Mouse (Mus musculus) spleen, adult 2 months (tissue): ENCODE data around the gene Adtrp. TPM values are rescaled to one million over a fixed set of nuclear protein-coding genes. Genes with fewer than 3 reads are reported as not detected.

Source experiments
- DNase-seq, 2 experiments: peaks; one replicate each; pipeline versions ENCODE4 v3.0.0 to v3.0.0-alpha.2; 2012 to 2021; ENCODE audit warnings: low spot score in 2 of 2, low read depth in 1 of 2
- H3K27ac ChIP-seq: fragments of 200-500 bp; 2 replicates; pipeline ENCODE4 v1.5.1; 2012; ENCODE audit warnings: low read length, inconsistent platforms; ENCODE audit not compliant: insufficient read depth
- H3K27me3 ChIP-seq: fragments of 200-500 bp; 2 replicates; pipeline ENCODE4 v1.6.1; 2012; ENCODE audit warnings: mild to moderate bottlenecking, moderate library complexity, low read length, inconsistent platforms; ENCODE audit not compliant: control insufficient read depth, insufficient read depth
- H3K36me3 ChIP-seq: fragments of 200-500 bp; 2 replicates; pipeline ENCODE4 v1.6.1; 2012; ENCODE audit warnings: mild to moderate bottlenecking, low read length, inconsistent platforms; ENCODE audit not compliant: control insufficient read depth, insufficient read depth
- H3K4me1 ChIP-seq: fragments of 200-500 bp; 2 replicates; pipeline ENCODE4 v1.6.1; 2011; ENCODE audit warnings: inconsistent platforms; ENCODE audit not compliant: control insufficient read depth, insufficient read depth, insufficient read length
- H3K4me3 ChIP-seq: fragments of 200-500 bp; 2 replicates; pipeline ENCODE4 v1.5.1; 2011; ENCODE audit warnings: mild to moderate bottlenecking, inconsistent platforms; ENCODE audit not compliant: insufficient read depth, insufficient read length; ENCODE audit errors: extremely low read depth
- CTCF ChIP-seq: fragments of 200-500 bp; IDR thresholded peaks from 2 replicates; pipeline ENCODE4 v1.5.1; 2011; ENCODE audit warnings: mild to moderate bottlenecking, inconsistent platforms; ENCODE audit not compliant: insufficient read depth, insufficient read length, insufficient replicate concordance; ENCODE audit errors: extremely low read depth
- POLR2A ChIP-seq: fragments of 200-500 bp; IDR thresholded peaks from 2 replicates; pipeline ENCODE4 v1.6.1; 2011; ENCODE audit warnings: low read depth, low read length, inconsistent platforms
- WGBS: fragments of 180-500 bp; shearing (Covaris S2); methylation state at CpG from one replicate; pipeline ENCODE4 v1.1.7; 2018; 5-methylcytosine and 5-hydroxymethylcytosine counted together
- polyA plus RNA-seq: library from polyadenylated mRNA; depleted of rRNA; stranded (reverse); fragments of >200 nt; gene quantifications from 2 replicates; pipeline ENCODE4 v1.2.3, GENCODE M21; 2012; rRNA removed

The Adtrp gene
- 0.85 and 1.6 TPM in 2 replicates for polyA plus RNA-seq

GRCm38 (mm10) chr13:41847516-41848126, at the start of gene Adtrp:
Gene Adtrp (minus strand): TSS chr13:41847684.
- DNase-seq, result no peak
- H3K4me3 ChIP-seq, result no peak within 1 kb of the TSS

GRCm38 (mm10) chr13:41892016-41892415, 44.5 kb upstream of the Adtrp start:
- TF ChIP-seq CTCF (no peak), POLR2A (no peak)
- 95% methylated on average over 12 of the region's 12 CpGs for WGBS
- Histone ChIP-seq H3K27me3 (no peaks in the 10 kb centered on the region), H3K36me3 (no peaks in the 10 kb centered on the region), H3K4me3 (no peak overlapping the region), H3K27ac (no peak overlapping the region), H3K4me1 (no peaks in the 10 kb centered on the region)
- no peak for DNase-seq

More at GRCm38 (mm10) chr13:41847516-41848126, at the start of gene Adtrp:
- no peak for TF ChIP-seq CTCF
- TF ChIP-seq POLR2A, result no peak
- Histone ChIP-seq H3K4me1 (peaks cover 4% of the 10 kb centered on the region; the same call in 1 of the 2 replicates), H3K27ac (no peak within 1 kb of the TSS), H3K27me3 (no peaks in the 10 kb centered on the region), H3K36me3 (no peaks in the 10 kb centered on the region)
- WGBS, result 84% methylated on average over 11 of the region's 11 CpGs

DNA sequence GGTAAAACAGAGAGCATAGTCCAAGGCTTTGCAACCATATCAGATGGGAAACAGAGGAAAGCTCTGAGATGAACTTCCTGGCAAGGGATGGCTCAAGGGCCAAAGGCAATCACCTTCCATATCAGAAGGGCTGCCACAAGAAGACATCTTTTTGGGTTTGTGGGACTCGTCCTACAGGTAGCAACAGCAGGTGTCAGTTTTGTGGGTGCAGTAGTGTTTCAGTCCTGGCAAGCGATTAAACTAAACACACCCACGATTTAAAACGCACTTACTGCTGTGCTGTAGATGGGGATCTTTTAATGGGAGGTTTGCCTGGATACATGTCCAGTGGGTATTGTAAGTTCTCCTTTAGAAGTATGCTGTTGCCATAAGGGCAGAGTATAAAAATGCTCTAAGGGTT, 43.1 kb upstream of the Adtrp start:
- no peak overlapping the region for H3K27ac ChIP-seq
- peaks cover 2% of the 10 kb centered on the region; the same call in 1 of the 2 replicates for H3K4me1 ChIP-seq
- 93% methylated on average over 4 of the region's 4 CpGs for WGBS
- H3K27me3 ChIP-seq, result no peaks in the 10 kb centered on the region
- TF ChIP-seq POLR2A, result no peak
- TF ChIP-seq CTCF, result no peak
- no peaks in the 10 kb centered on the region for H3K36me3 ChIP-seq
- H3K4me3 ChIP-seq, result no peak overlapping the region
- no peak for DNase-seq

- WGBS, result 91% methylated on average over 2 of the region's 2 CpGs
- DNase-seq, result no peak
- Histone ChIP-seq H3K4me3 (no peak overlapping the region), H3K36me3 (no peaks in the 10 kb centered on the region), H3K27ac (no peak overlapping the region), H3K4me1 (peaks cover 4% of the 10 kb centered on the region; the same call in 1 of the 2 replicates), H3K27me3 (no peaks in the 10 kb centered on the region)
- TF ChIP-seq CTCF (no peak), POLR2A (no peak)
These were observed 42.7 kb upstream of the Adtrp start for GRCm38 (mm10) chr13:41890111-41890600.

DNA sequence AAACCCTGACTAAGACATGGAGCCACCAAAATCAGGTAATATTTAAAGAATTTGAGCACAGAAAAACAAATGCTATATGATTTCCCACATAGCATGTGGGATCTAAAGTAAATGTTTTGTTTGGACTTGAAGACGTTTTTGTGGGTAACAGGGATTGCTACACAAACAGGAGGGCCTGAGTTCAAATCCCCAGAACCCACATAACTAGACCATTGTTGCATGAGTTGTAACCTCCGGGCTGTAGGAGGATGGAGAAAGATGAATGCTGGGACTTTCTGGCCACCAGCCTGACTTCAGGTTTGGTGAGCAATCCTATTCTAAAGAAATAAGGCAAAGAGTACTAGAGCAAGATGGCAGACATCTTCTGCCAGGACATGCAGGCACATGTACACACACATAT, 41.2 kb upstream of the Adtrp start:
- peaks cover 9% of the 10 kb centered on the region; the same call in 1 of the 2 replicates for H3K4me1 ChIP-seq
- no peak for DNase-seq
- H3K27ac ChIP-seq, result no peak overlapping the region
- 80% methylated on average over 2 of the region's 2 CpGs for whole genome bisulfite sequencing
- TF ChIP-seq POLR2A (no peak), CTCF (no peak)
- H3K36me3 ChIP-seq, result no peaks in the 10 kb centered on the region
- no peak overlapping the region for H3K4me3 ChIP-seq
- H3K27me3 ChIP-seq, result no peaks in the 10 kb centered on the region

GRCm38 (mm10) chr13:41886120-41886519, 38.6 kb upstream of the Adtrp start:
- TF ChIP-seq POLR2A, result no peak
- no peak for TF ChIP-seq CTCF
- no peaks in the 10 kb centered on the region for H3K27me3 ChIP-seq
- no peak for DNase-seq
- H3K36me3 ChIP-seq, result no peaks in the 10 kb centered on the region
- peaks cover 13% of the 10 kb centered on the region; the same call in 1 of the 2 replicates for H3K4me1 ChIP-seq
- no peak overlapping the region for H3K27ac ChIP-seq
- WGBS, result 85% methylated on average over 4 of the region's 4 CpGs
- H3K4me3 ChIP-seq, result no peak overlapping the region

GRCm38 (mm10) chr13:41883665-41884291, 36.3 kb upstream of the Adtrp start:
- Histone ChIP-seq H3K36me3 (no peaks in the 10 kb centered on the region), H3K4me1 (peaks cover 14% of the 10 kb centered on the region; the same call in 1 of the 2 replicates), H3K27me3 (no peaks in the 10 kb centered on the region), H3K4me3 (no peak overlapping the region), H3K27ac (peak overlapping the region; percentile 80)
- 51% methylated on average over 4 of the region's 4 CpGs for WGBS
- peak; percentile 26 to 73 for DNase-seq
- TF ChIP-seq POLR2A (no peak), CTCF (no peak)
